Mouse (Mus musculus) liver, postnatal 0 days (tissue): Measurements from ENCODE around the gene Panx2. TPM values are rescaled to one million over a fixed set of nuclear protein-coding genes. Genes with fewer than 3 reads are reported as not detected.
A peak's percentile ranks its signal among the peaks of the same experiment; 100 is the strongest.

ENCODE experiments used
- ATAC-seq: fragments of 200-750 bp; cut with Nextera tagmentation; 2 replicates; pipeline ENCODE4 v1.8.0; 2017; ENCODE audit warnings: mild to moderate bottlenecking, moderate library complexity
- DNase-seq: peaks from one replicate; pipeline ENCODE4 v3.0.0-alpha.2; 2016
- H3K27ac ChIP-seq: fragments of 300-500 bp; sonication (generic); 2 replicates; pipeline ENCODE4 v1.5.1; 2014; ENCODE audit warnings: antibody characterized with exemption, moderate library complexity, mild to moderate bottlenecking, low read depth
- H3K27me3 ChIP-seq: fragments of 300-500 bp; sonication (generic); 2 replicates; pipeline ENCODE4 v1.6.1; 2014; ENCODE audit warnings: low read length, control low read depth, mixed read lengths; ENCODE audit not compliant: insufficient read depth
- H3K36me3 ChIP-seq: fragments of 300-500 bp; sonication (generic); replicated peaks from 2 replicates; pipeline ENCODE4 v1.6.1; 2014; ENCODE audit warnings: mild to moderate bottlenecking, control low read depth, low read length, moderate library complexity, mixed read lengths; ENCODE audit not compliant: insufficient read depth
- H3K4me1 ChIP-seq: fragments of 300-500 bp; sonication (generic); 2 replicates; pipeline ENCODE4 v1.6.1; 2014; ENCODE audit warnings: antibody characterized with exemption, mild to moderate bottlenecking, control low read depth; ENCODE audit not compliant: insufficient read depth
- H3K4me2 ChIP-seq: fragments of 300-500 bp; sonication (generic); 2 replicates; pipeline ENCODE4 v1.6.1; 2014; ENCODE audit warnings: low read depth, mild to moderate bottlenecking, low read length, moderate library complexity, mixed read lengths
- H3K4me3 ChIP-seq: fragments of 300-500 bp; sonication (generic); 2 replicates; pipeline ENCODE4 v1.5.1; 2014; ENCODE audit warnings: low read depth, low read length
- H3K9ac ChIP-seq: fragments of 300-500 bp; sonication (generic); replicated peaks from 2 replicates; pipeline ENCODE4 v1.6.1; 2014; ENCODE audit warnings: mild to moderate bottlenecking, moderate library complexity
- H3K9me3 ChIP-seq: fragments of 300-500 bp; sonication (generic); 2 replicates; pipeline ENCODE4 v1.6.1; 2016; ENCODE audit warnings: mild to moderate bottlenecking, control low read depth, low read length, mixed read lengths
- CTCF ChIP-seq: sonication (generic); IDR thresholded peaks from 2 replicates; pipeline ENCODE4 v1.5.1; 2016; ENCODE audit warnings: antibody characterized with exemption, low read depth
- EP300 ChIP-seq: IDR thresholded peaks from 2 replicates; pipeline ENCODE4 v1.6.1; 2016; ENCODE audit warnings: antibody characterized with exemption, low read depth, mild to moderate bottlenecking
- WGBS: fragments of 180-500 bp; shearing (Covaris S2); extraction: QIAGEN DNeasy Blood & Tissue Kit; methylation state at CpG from one replicate; pipeline ENCODE4 v1.1.7; 2014; ENCODE audit not compliant: insufficient replicate concordance; 5-methylcytosine and 5-hydroxymethylcytosine counted together
- polyA plus RNA-seq: library from polyadenylated mRNA; unstranded; fragments of >200 nt; fragmentation: Nextera tagmentation; extraction: Ambion mirVana; gene quantifications from 2 replicates; pipeline ENCODE4 v1.2.1, GENCODE M21; 2015

Panx2 gene
- not detected in 2 replicates for polyA plus RNA-seq

- no peak for DNase-seq
- no peak within 1 kb of the TSS for H3K27ac ChIP-seq
- no peaks in the 10 kb centered on the region for H3K9me3 ChIP-seq
- no peaks in the 10 kb centered on the region for H3K36me3 ChIP-seq
- H3K4me2 ChIP-seq, result peak within 1 kb of the TSS; percentile 75
- WGBS, result 4% methylated on average over 34 of the region's 57 CpGs
- H3K27me3 ChIP-seq, result peaks cover 51% of the 10 kb centered on the region
- peak within 1 kb of the TSS; percentile 48 for H3K4me3 ChIP-seq
- no peak for ATAC-seq
- 0 out of 2 replicates have a peak within 1 kb of the TSS, but pooled peaks have one; percentile 7 for H3K9ac ChIP-seq
- no peaks in the 10 kb centered on the region for H3K4me1 ChIP-seq
- TF ChIP-seq EP300, result no peak
- TF ChIP-seq CTCF, result no peak
Observed at GRCm38 (mm10) chr15:89059161-89059931, at the start of gene Panx2. Panx2 (plus strand) TSS chr15:89059734.

- Histone ChIP-seq H3K4me3 (no peak overlapping the region), H3K4me1 (no peaks in the 10 kb centered on the region), H3K4me2 (no peak overlapping the region), H3K27ac (no peak overlapping the region), H3K36me3 (no peaks in the 10 kb centered on the region), H3K9me3 (no peaks in the 10 kb centered on the region), H3K9ac (no peak overlapping the region), H3K27me3 (no peaks in the 10 kb centered on the region)
- no peak for TF ChIP-seq EP300
- no peak for TF ChIP-seq CTCF
- WGBS, result 56% methylated on average over 3 of the region's 3 CpGs
- ATAC-seq (no peak), DNase-seq (no peak)
Observed at GRCm38 (mm10) chr15:89016722-89017121, 42.8 kb upstream of the Panx2 start.

GRCm38 (mm10) chr15:89020085-89020484 is 39.4 kb upstream of the Panx2 start:
- Histone ChIP-seq H3K4me3 (no peak overlapping the region), H3K9me3 (no peaks in the 10 kb centered on the region), H3K27me3 (no peaks in the 10 kb centered on the region), H3K4me1 (no peaks in the 10 kb centered on the region), H3K9ac (no peak overlapping the region), H3K27ac (no peak overlapping the region), H3K36me3 (no peaks in the 10 kb centered on the region), H3K4me2 (no peak overlapping the region)
- no peak for ATAC-seq
- no peak for DNase-seq
- 56% methylated on average over 7 of the region's 7 CpGs for whole genome bisulfite sequencing
- TF ChIP-seq EP300 (no peak), CTCF (no peak)

GRCm38 (mm10) chr15:89020492-89020891 is 39.0 kb upstream of the Panx2 start:
- Histone ChIP-seq H3K27me3 (no peaks in the 10 kb centered on the region), H3K4me1 (no peaks in the 10 kb centered on the region), H3K4me3 (no peak overlapping the region), H3K9me3 (no peaks in the 10 kb centered on the region), H3K27ac (no peak overlapping the region), H3K9ac (no peak overlapping the region), H3K4me2 (no peak overlapping the region), H3K36me3 (no peaks in the 10 kb centered on the region)
- TF ChIP-seq CTCF, result no peak
- TF ChIP-seq EP300, result no peak
- WGBS, result 75% methylated on average over 7 of the region's 7 CpGs
- ATAC-seq (no peak), DNase-seq (no peak)

- Histone ChIP-seq H3K9ac (no peak overlapping the region), H3K36me3 (no peaks in the 10 kb centered on the region), H3K4me2 (no peak overlapping the region), H3K27ac (no peak overlapping the region), H3K4me1 (no peaks in the 10 kb centered on the region), H3K4me3 (no peak overlapping the region), H3K27me3 (no peaks in the 10 kb centered on the region), H3K9me3 (peaks cover 5% of the 10 kb centered on the region; the same call in 1 of the 2 replicates)
- no peak for ATAC-seq
- 70% methylated on average over 5 of the region's 5 CpGs for WGBS
- TF ChIP-seq CTCF (no peak), EP300 (no peak)
- DNase-seq, result no peak
Observed at GRCm38 (mm10) chr15:89044381-89044780, 15.2 kb upstream of the Panx2 start.

- H3K4me1 ChIP-seq, result no peaks in the 10 kb centered on the region
- DNase-seq (no peak), ATAC-seq (no peak)
- no peak overlapping the region for H3K9ac ChIP-seq
- no peak overlapping the region for H3K4me2 ChIP-seq
- H3K27ac ChIP-seq, result no peak overlapping the region
- peaks cover 5% of the 10 kb centered on the region; the same call in 1 of the 2 replicates for H3K9me3 ChIP-seq
- TF ChIP-seq EP300, result no peak
- TF ChIP-seq CTCF, result no peak
- 57% methylated on average over 4 of the region's 4 CpGs for WGBS
- H3K4me3 ChIP-seq, result no peak overlapping the region
- no peaks in the 10 kb centered on the region for H3K27me3 ChIP-seq
- no peaks in the 10 kb centered on the region for H3K36me3 ChIP-seq
Observed at GRCm38 (mm10) chr15:89046356-89046755, 13.2 kb upstream of the Panx2 start.
